Mouse (Mus musculus) embryonic facial prominence, embryonic 11.5 days (tissue): ENCODE measurements around the gene Kcns3. TPM values are rescaled to one million over a fixed set of nuclear protein-coding genes. Genes with fewer than 3 reads are reported as not detected.
"Not testable (repeated sequence)": the region's sequence is repeated elsewhere in the genome, so short reads cannot be mapped to it uniquely, and the experiment has no call there.

Source experiments
- ATAC-seq: fragments of 200-750 bp; cut with Nextera tagmentation; replicated peaks from 2 replicates; pipeline ENCODE4 v1.8.0; 2017; ENCODE audit warnings: low read depth; ENCODE audit not compliant: insufficient number of reproducible peaks, low FRiP score, low TSS enrichment
- DNase-seq: peaks from one replicate; pipeline ENCODE4 v3.0.0-alpha.2; 2015; ENCODE audit warnings: low spot score
- H3K27ac ChIP-seq: fragments of 300-500 bp; sonication (generic); replicated peaks from 2 replicates; pipeline ENCODE4 v1.5.1; 2014; ENCODE audit warnings: mild to moderate bottlenecking, low read depth, low read length, control low read depth
- H3K27me3 ChIP-seq: fragments of 300-500 bp; sonication (generic); 2 replicates; pipeline ENCODE4 v1.6.1; 2014; ENCODE audit warnings: mild to moderate bottlenecking, low read length, moderate library complexity, mixed read lengths; ENCODE audit not compliant: control insufficient read depth, insufficient read depth
- H3K36me3 ChIP-seq: fragments of 300-500 bp; sonication (generic); replicated peaks from 2 replicates; pipeline ENCODE4 v1.6.1; 2014; ENCODE audit warnings: low read depth, mild to moderate bottlenecking, low read length, moderate library complexity, mixed read lengths; ENCODE audit not compliant: control insufficient read depth, insufficient read depth
- H3K4me1 ChIP-seq: fragments of 300-500 bp; sonication (generic); 2 replicates; pipeline ENCODE4 v1.6.1; 2014; ENCODE audit warnings: low read length, mixed read lengths; ENCODE audit not compliant: control insufficient read depth, insufficient read depth
- H3K4me2 ChIP-seq: fragments of 300-500 bp; sonication (generic); 2 replicates; pipeline ENCODE4 v1.6.1; 2014; ENCODE audit warnings: low read depth, mild to moderate bottlenecking, control low read depth, low read length, moderate library complexity
- H3K4me3 ChIP-seq: fragments of 300-500 bp; sonication (generic); 2 replicates; pipeline ENCODE4 v1.5.1; 2014; ENCODE audit warnings: low read depth, low read length, control low read depth
- H3K9ac ChIP-seq: fragments of 300-500 bp; sonication (generic); replicated peaks from 2 replicates; pipeline ENCODE4 v1.6.1; 2014; ENCODE audit warnings: mild to moderate bottlenecking, control low read depth, low read length
- H3K9me3 ChIP-seq: fragments of 300-500 bp; sonication (generic); replicated peaks from 2 replicates; pipeline ENCODE4 v1.6.1; 2016; ENCODE audit warnings: mild to moderate bottlenecking, low read length, inconsistent platforms, mixed read lengths; ENCODE audit not compliant: control insufficient read depth
- WGBS: fragments of 180-500 bp; shearing (Covaris S2); extraction: QIAGEN DNeasy Blood & Tissue Kit; methylation state at CpG from one replicate; pipeline ENCODE4 v1.1.7; 2014; 5-methylcytosine and 5-hydroxymethylcytosine counted together
- polyA plus RNA-seq: library from polyadenylated mRNA; unstranded; fragments of >200 nt; fragmentation: Nextera tagmentation; extraction: Ambion mirVana; gene quantifications from 2 replicates; pipeline ENCODE4 v1.2.1, GENCODE M21; 2014

Kcns3 gene
- polyA plus RNA-seq, 1 experiment from 2014 or later, result 0.65 TPM

- no peaks in the 10 kb centered on the region for H3K27me3 ChIP-seq
- no peak overlapping the region for H3K9ac ChIP-seq
- no peaks in the 10 kb centered on the region for H3K36me3 ChIP-seq
- WGBS, result 78% methylated on average over 2 of the region's 2 CpGs
- no peaks in the 10 kb centered on the region for H3K4me1 ChIP-seq
- no peak overlapping the region for H3K4me3 ChIP-seq
- H3K27ac ChIP-seq, result no peak overlapping the region
- no peak overlapping the region for H3K4me2 ChIP-seq
- DNase-seq, result no peak
- no peaks in the 10 kb centered on the region for H3K9me3 ChIP-seq
- ATAC-seq, result no peak
These were observed 84.0 kb downstream of the Kcns3 start for GRCm38 (mm10) chr12:11066865-11067264.

GRCm38 (mm10) chr12:11052676-11053075 is 98.2 kb downstream of the Kcns3 start:
- not testable (repeated sequence) for H3K9me3 ChIP-seq, H3K9ac ChIP-seq

GRCm38 (mm10) chr12:11041821-11042220 is 109.0 kb downstream of the Kcns3 start:
- Histone ChIP-seq H3K27me3 (no peaks in the 10 kb centered on the region), H3K4me2 (no peak overlapping the region), H3K4me1 (no peaks in the 10 kb centered on the region), H3K36me3 (no peaks in the 10 kb centered on the region), H3K4me3 (no peak overlapping the region), H3K9me3 (no peaks in the 10 kb centered on the region), H3K9ac (no peak overlapping the region), H3K27ac (no peak overlapping the region)
- ATAC-seq, result no peak
- DNase-seq, result no peak

More at GRCm38 (mm10) chr12:11052676-11053075, 98.2 kb downstream of the Kcns3 start:
- ATAC-seq, H3K4me2 ChIP-seq, H3K4me3 ChIP-seq, H3K36me3 ChIP-seq, H3K27ac ChIP-seq, H3K27me3 ChIP-seq, H3K4me1 ChIP-seq, DNase-seq: not testable (repeated sequence)
- WGBS, result 63% methylated on average over 4 of the region's 4 CpGs

Other genes with a start within 250 kb of the Kcns3 start
- not detected in 2 replicates for gene Msgn1, start 57.9 kb upstream of the Kcns3 start, polyA plus RNA-seq
- gene Gen1, start 114.7 kb upstream of the Kcns3 start, polyA plus RNA-seq, result 13.7 and 16.8 TPM in 2 replicates
- gene Smc6, start 114.8 kb upstream of the Kcns3 start, polyA plus RNA-seq, result 135 and 160 TPM in 2 replicates